Mouse (Mus musculus) left cerebral cortex, postnatal 14 days (tissue): Measurements from ENCODE around the gene Gm11115. TPM values are rescaled to one million over a fixed set of nuclear protein-coding genes. Genes with fewer than 3 reads are reported as not detected.

ENCODE experiments used
- DNase-seq, 2 experiments: peaks; one replicate each; pipeline ENCODE4 v3.0.0; 2021 to 2022; ENCODE audit warnings: low spot score in 2 of 2, mixed read lengths in 1 of 2
- intact Hi-C: fragments of 180-260 bp; cut with DNase I; formaldehyde crosslinking; loops from one replicate; pipeline ENCODE4 v1.15.1; 2025
- long read RNA-seq, 2 experiments: library from polyadenylated mRNA; stranded (forward); transcript quantifications; one replicate each; pipeline ENCODE4 v2.0.0; 2021
- total RNA-seq, 2 experiments: library from RNA; stranded (reverse); gene quantifications; 2 replicates each; pipeline ENCODE4 v1.2.3; 2021

The Gm11115 gene
- not detected for total RNA-seq
- long read RNA-seq, experiment 1 = 0 reads
- long read RNA-seq, experiment 2 = 0 reads

- no peak for DNase-seq
- intact Hi-C loops = no loop called here
Measured at GRCm38 (mm10) chr5:88153999-88154398, at the start of gene Gm11115. Gm11115 (minus strand) TSS chr5:88154099.

- intact Hi-C loops = no loop called here
- no peak for DNase-seq
Measured at GRCm38 (mm10) chr5:88111430-88111829, 42.5 kb downstream of the Gm11115 start, which contains the start of gene Gm11116. Gm11116 (minus strand) TSS chr5:88111530.

Other genes with a start within 250 kb of the Gm11115 start
- gene Csn3, start 228.5 kb downstream of the Gm11115 start, total RNA-seq = not detected
- gene 2310003L06Rik, start 184.6 kb downstream of the Gm11115 start, total RNA-seq = not detected
- not detected for gene Gm28434, start 184.6 kb downstream of the Gm11115 start, total RNA-seq
- gene Cabs1, start 174.7 kb downstream of the Gm11115 start, total RNA-seq = not detected
- not detected for gene Smr3a, start 151.6 kb downstream of the Gm11115 start, total RNA-seq
- not detected for gene Smr2, start 67.5 kb downstream of the Gm11115 start, total RNA-seq
- not detected for gene Gm11116, start 42.6 kb downstream of the Gm11115 start, total RNA-seq
- not detected for gene Gm7714, start 114.8 kb upstream of the Gm11115 start, total RNA-seq
- not detected for gene Prol1, start 163.2 kb upstream of the Gm11115 start, total RNA-seq
- not detected for gene Amtn, start 222.0 kb upstream of the Gm11115 start, total RNA-seq